Mouse (Mus musculus) limb, embryonic 13.5 days (tissue): ENCODE measurements around the gene Pkp4. TPM values are rescaled to one million over a fixed set of nuclear protein-coding genes. Genes with fewer than 3 reads are reported as not detected.
A peak's percentile ranks its signal among the peaks of the same experiment; 100 is the strongest.

Experiments used
- ATAC-seq: fragments of 200-750 bp; cut with Nextera tagmentation; 2 replicates; pipeline ENCODE4 v1.8.0; 2017; ENCODE audit warnings: low read depth, moderate number of reproducible peaks, moderate TSS enrichment; ENCODE audit not compliant: low FRiP score
- H3K27ac ChIP-seq: fragments of 300-500 bp; sonication (generic); 2 replicates; pipeline ENCODE4 v1.5.1; 2015; ENCODE audit warnings: inconsistent platforms, mild to moderate bottlenecking, moderate library complexity
- H3K27me3 ChIP-seq: fragments of 300-500 bp; sonication (generic); 2 replicates; pipeline ENCODE4 v1.6.1; 2015; ENCODE audit warnings: mild to moderate bottlenecking, inconsistent platforms
- H3K36me3 ChIP-seq: fragments of 300-500 bp; sonication (generic); 2 replicates; pipeline ENCODE4 v1.6.1; 2015; ENCODE audit warnings: inconsistent platforms, mild to moderate bottlenecking, moderate library complexity
- H3K4me1 ChIP-seq: fragments of 300-500 bp; sonication (generic); 2 replicates; pipeline ENCODE4 v1.6.1; 2015; ENCODE audit warnings: inconsistent platforms
- H3K4me2 ChIP-seq: fragments of 300-500 bp; sonication (generic); replicated peaks from 2 replicates; pipeline ENCODE4 v1.6.1; 2015; ENCODE audit warnings: inconsistent platforms, mild to moderate bottlenecking, moderate library complexity
- H3K4me3 ChIP-seq: fragments of 300-500 bp; sonication (generic); 2 replicates; pipeline ENCODE4 v1.5.1; 2015; ENCODE audit warnings: moderate library complexity, mild to moderate bottlenecking, inconsistent platforms
- H3K9ac ChIP-seq: fragments of 300-500 bp; sonication (generic); 2 replicates; pipeline ENCODE4 v1.6.1; 2015; ENCODE audit warnings: mild to moderate bottlenecking, inconsistent platforms
- H3K9me3 ChIP-seq: fragments of 300-500 bp; sonication (generic); 2 replicates; pipeline ENCODE4 v1.6.1; 2016; ENCODE audit warnings: inconsistent platforms
- WGBS: fragments of 180-500 bp; shearing (Covaris S2); methylation state at CpG from one replicate; pipeline ENCODE4 v1.1.7; 2015; 5-methylcytosine and 5-hydroxymethylcytosine counted together
- polyA plus RNA-seq: library from polyadenylated mRNA; unstranded; fragments of >200 nt; fragmentation: Nextera tagmentation; extraction: Ambion mirVana; gene quantifications from 2 replicates; pipeline ENCODE4 v1.2.1, GENCODE M21; 2015

Gene Pkp4
- polyA plus RNA-seq, 1 experiment from 2014 or later: 23.2 TPM

GRCm38 (mm10) chr2:59205092-59205491 is 44.4 kb downstream of the Pkp4 start:
- 90% methylated on average over 9 of the region's 9 CpGs for WGBS
- no peak overlapping the region for H3K27ac ChIP-seq

GRCm38 (mm10) chr2:59206190-59206589 is 45.5 kb downstream of the Pkp4 start:
- no peak for ATAC-seq
- Histone ChIP-seq H3K36me3 (no peaks in the 10 kb centered on the region), H3K4me1 (0 out of 2 replicates have a peak, but pooled peaks cover 20% of the 10 kb centered on the region), H3K4me3 (no peak overlapping the region), H3K27me3 (no peaks in the 10 kb centered on the region), H3K9me3 (no peaks in the 10 kb centered on the region), H3K9ac (no peak overlapping the region), H3K27ac (no peak overlapping the region), H3K4me2 (no peak overlapping the region)
- WGBS: 88% methylated on average over 2 of the region's 2 CpGs

More at GRCm38 (mm10) chr2:59205092-59205491, 44.4 kb downstream of the Pkp4 start:
- Histone ChIP-seq H3K4me2 (no peak overlapping the region), H3K4me3 (no peak overlapping the region), H3K9me3 (no peaks in the 10 kb centered on the region), H3K36me3 (no peaks in the 10 kb centered on the region), H3K27me3 (no peaks in the 10 kb centered on the region), H3K9ac (no peak overlapping the region), H3K4me1 (0 out of 2 replicates have a peak, but pooled peaks cover 20% of the 10 kb centered on the region)
- ATAC-seq: no peak

GRCm38 (mm10) chr2:59207240-59207639 is 46.6 kb downstream of the Pkp4 start:
- H3K9ac ChIP-seq: no peak overlapping the region
- no peak overlapping the region for H3K4me2 ChIP-seq
- 0 out of 2 replicates have a peak, but pooled peaks cover 20% of the 10 kb centered on the region for H3K4me1 ChIP-seq
- no peak overlapping the region for H3K4me3 ChIP-seq
- H3K27me3 ChIP-seq: no peaks in the 10 kb centered on the region
- no peak overlapping the region for H3K27ac ChIP-seq
- no peaks in the 10 kb centered on the region for H3K9me3 ChIP-seq
- WGBS: 77% methylated on average over 4 of the region's 4 CpGs
- no peaks in the 10 kb centered on the region for H3K36me3 ChIP-seq
- no peak for ATAC-seq

GRCm38 (mm10) chr2:59207725-59208124 is 47.1 kb downstream of the Pkp4 start:
- Histone ChIP-seq H3K4me2 (no peak overlapping the region), H3K4me1 (0 out of 2 replicates have a peak, but pooled peaks cover 20% of the 10 kb centered on the region), H3K36me3 (no peaks in the 10 kb centered on the region), H3K9me3 (no peaks in the 10 kb centered on the region), H3K4me3 (no peak overlapping the region), H3K27ac (no peak overlapping the region), H3K27me3 (no peaks in the 10 kb centered on the region), H3K9ac (no peak overlapping the region)
- ATAC-seq: no peak
- WGBS: 80% methylated on average over 5 of the region's 5 CpGs

- Histone ChIP-seq H3K4me3 (no peak overlapping the region), H3K27ac (no peak overlapping the region), H3K36me3 (no peaks in the 10 kb centered on the region), H3K9ac (no peak overlapping the region), H3K4me2 (no peak overlapping the region), H3K4me1 (0 out of 2 replicates have a peak, but pooled peaks cover 15% of the 10 kb centered on the region), H3K9me3 (no peaks in the 10 kb centered on the region), H3K27me3 (no peaks in the 10 kb centered on the region)
- no peak for ATAC-seq
- WGBS: 68% methylated on average over 9 of the region's 9 CpGs
Observed at GRCm38 (mm10) chr2:59208276-59208675, 47.6 kb downstream of the Pkp4 start.

- Histone ChIP-seq H3K9me3 (no peaks in the 10 kb centered on the region), H3K4me1 (no peaks in the 10 kb centered on the region), H3K4me3 (no peak overlapping the region), H3K27me3 (no peaks in the 10 kb centered on the region), H3K27ac (no peak overlapping the region), H3K9ac (no peak overlapping the region), H3K36me3 (no peaks in the 10 kb centered on the region), H3K4me2 (no peak overlapping the region)
- 89% methylated on average over 5 of the region's 5 CpGs for WGBS
- no peak for ATAC-seq
Observed at GRCm38 (mm10) chr2:59211051-59211450, 50.4 kb downstream of the Pkp4 start.

GRCm38 (mm10) chr2:59212430-59212829 is 51.8 kb downstream of the Pkp4 start:
- WGBS: 91% methylated on average over 4 of the region's 4 CpGs
- Histone ChIP-seq H3K36me3 (no peaks in the 10 kb centered on the region), H3K27me3 (no peaks in the 10 kb centered on the region), H3K9me3 (no peaks in the 10 kb centered on the region), H3K27ac (no peak overlapping the region), H3K4me1 (no peaks in the 10 kb centered on the region), H3K9ac (no peak overlapping the region), H3K4me3 (no peak overlapping the region), H3K4me2 (no peak overlapping the region)
- no peak for ATAC-seq

- 89% methylated on average over 1 of the region's 1 CpGs for WGBS
- no peaks in the 10 kb centered on the region for H3K27me3 ChIP-seq
- H3K4me1 ChIP-seq: no peaks in the 10 kb centered on the region
- H3K4me2 ChIP-seq: no peak overlapping the region
- no peaks in the 10 kb centered on the region for H3K36me3 ChIP-seq
- ATAC-seq: no peak
- H3K27ac ChIP-seq: no peak overlapping the region
- no peaks in the 10 kb centered on the region for H3K9me3 ChIP-seq
- H3K9ac ChIP-seq: no peak overlapping the region
- H3K4me3 ChIP-seq: no peak overlapping the region
Observed at GRCm38 (mm10) chr2:59212846-59213245, 52.2 kb downstream of the Pkp4 start.

GRCm38 (mm10) chr2:59217931-59218330 is 57.3 kb downstream of the Pkp4 start:
- WGBS: 95% methylated on average over 6 of the region's 6 CpGs
- no peak for ATAC-seq
- H3K27ac ChIP-seq: no peak overlapping the region

GRCm38 (mm10) chr2:59219997-59220789 is 59.5 kb downstream of the Pkp4 start:
- Histone ChIP-seq H3K9me3 (no peaks in the 10 kb centered on the region), H3K4me1 (peaks cover 13% of the 10 kb centered on the region), H3K9ac (no peak overlapping the region), H3K27me3 (no peaks in the 10 kb centered on the region), H3K27ac (peak overlapping the region; percentile 28; the same call in 1 of the 2 replicates), H3K4me2 (no peak overlapping the region), H3K4me3 (no peak overlapping the region), H3K36me3 (no peaks in the 10 kb centered on the region)
- WGBS: 46% methylated on average over 9 of the region's 9 CpGs
- no peak for ATAC-seq

More at GRCm38 (mm10) chr2:59217931-59218330, 57.3 kb downstream of the Pkp4 start:
- H3K4me1 ChIP-seq: peaks cover 13% of the 10 kb centered on the region
- no peaks in the 10 kb centered on the region for H3K9me3 ChIP-seq
- no peak overlapping the region for H3K4me3 ChIP-seq
- H3K36me3 ChIP-seq: no peaks in the 10 kb centered on the region
- no peak overlapping the region for H3K9ac ChIP-seq
- H3K27me3 ChIP-seq: no peaks in the 10 kb centered on the region
- no peak overlapping the region for H3K4me2 ChIP-seq

- H3K9me3 ChIP-seq: no peaks in the 10 kb centered on the region
- no peak overlapping the region for H3K4me3 ChIP-seq
- H3K27me3 ChIP-seq: no peaks in the 10 kb centered on the region
- ATAC-seq: no peak
- no peaks in the 10 kb centered on the region for H3K4me1 ChIP-seq
- no peak overlapping the region for H3K9ac ChIP-seq
- WGBS: 85% methylated on average over 4 of the region's 4 CpGs
- H3K36me3 ChIP-seq: 0 out of 2 replicates have a peak, but pooled peaks cover under 1% of the 10 kb centered on the region
- no peak overlapping the region for H3K27ac ChIP-seq
- no peak overlapping the region for H3K4me2 ChIP-seq
Observed at GRCm38 (mm10) chr2:59226383-59226782, 65.7 kb downstream of the Pkp4 start.

- no peak overlapping the region for H3K9ac ChIP-seq
- peaks cover 6% of the 10 kb centered on the region; the same call in 1 of the 2 replicates for H3K36me3 ChIP-seq
- 94% methylated on average over 3 of the region's 3 CpGs for WGBS
Observed at GRCm38 (mm10) chr2:59227011-59227410, 66.4 kb downstream of the Pkp4 start.

More at GRCm38 (mm10) chr2:59227011-59227410, 66.4 kb downstream of the Pkp4 start:
- H3K4me2 ChIP-seq: no peak overlapping the region
- no peaks in the 10 kb centered on the region for H3K9me3 ChIP-seq
- H3K27me3 ChIP-seq: no peaks in the 10 kb centered on the region
- H3K27ac ChIP-seq: no peak overlapping the region
- no peaks in the 10 kb centered on the region for H3K4me1 ChIP-seq
- no peak overlapping the region for H3K4me3 ChIP-seq
- no peak for ATAC-seq
